Mouse (Mus musculus) central nervous system, embryonic 18 days (tissue): ENCODE data around the gene Foxa3. TPM values are rescaled to one million over a fixed set of nuclear protein-coding genes. Genes with fewer than 3 reads are reported as not detected.

Experiments
- polyA plus RNA-seq: library from polyadenylated mRNA; depleted of rRNA; stranded (reverse); fragments of >200 nt; gene quantifications from 2 replicates; pipeline ENCODE4 v1.2.3, GENCODE M21; 2012; rRNA removed

Gene Foxa3
- polyA plus RNA-seq: not detected in 2 replicates

GRCm38 (mm10) chr7:19023357-19023814, at the start of gene Foxa3:
Gene Foxa3 (minus strand): TSS chr7:19023538.

GRCm38 (mm10) chr7:19054047-19054776, 30.9 kb upstream of the Foxa3 start, which contains the start of gene Rsph6a:
Gene Rsph6a (plus strand): TSS chr7:19054690.

GRCm38 (mm10) chr7:19024096-19024506, 763 bp upstream of the Foxa3 start, which contains the start of gene Sympk:
Gene Sympk (plus strand): TSS chr7:19024377.

GRCm38 (mm10) chr7:19003902-19004630, 19.3 kb downstream of the Foxa3 start, which contains the start of gene Irf2bp1:
Gene Irf2bp1 (plus strand): TSS chr7:19004044.

GRCm38 (mm10) chr7:18990601-18991295, 32.6 kb downstream of the Foxa3 start, which contains the start of gene Mypop:
Gene Mypop (plus strand): TSS chr7:18991245.

GRCm38 (mm10) chr7:18987100-18987499, 36.2 kb downstream of the Foxa3 start, which contains the start of gene Nanos2:
Gene Nanos2 (plus strand): TSS chr7:18987400.

Other genes with a start within 250 kb of the Foxa3 start
- gene Psg19, start 225.0 kb downstream of the Foxa3 start, polyA plus RNA-seq: 0.05 TPM in 1 of 2 replicates, not detected in the other
- gene Psg17, start 201.9 kb downstream of the Foxa3 start, polyA plus RNA-seq: 0.19 and 0.23 TPM in 2 replicates
- 1.3 and 1.4 TPM in 2 replicates for gene Mill2, start 183.6 kb downstream of the Foxa3 start, polyA plus RNA-seq
- gene Pglyrp1, start 152.2 kb downstream of the Foxa3 start, polyA plus RNA-seq: 26.6 and 31.5 TPM in 2 replicates
- gene Ccdc61, start 113.1 kb downstream of the Foxa3 start, polyA plus RNA-seq: 27.0 and 28.3 TPM in 2 replicates
- 20.2 and 29.7 TPM in 2 replicates for gene Nova2, start 97.7 kb downstream of the Foxa3 start, polyA plus RNA-seq
- gene Nanos2, start 36.1 kb downstream of the Foxa3 start, polyA plus RNA-seq: 2.3 TPM in 2 replicates
- gene Mypop, start 32.3 kb downstream of the Foxa3 start, polyA plus RNA-seq: 14.5 and 16.5 TPM in 2 replicates
- gene Irf2bp1, start 19.5 kb downstream of the Foxa3 start, polyA plus RNA-seq: 38.3 and 39.8 TPM in 2 replicates
- 66.8 and 73.9 TPM in 2 replicates for gene Sympk, start 839 bp upstream of the Foxa3 start, polyA plus RNA-seq
- 0.23 and 0.32 TPM in 2 replicates for gene Rsph6a, start 31.2 kb upstream of the Foxa3 start, polyA plus RNA-seq
- 168 and 184 TPM in 2 replicates for gene Dmwd, start 52.7 kb upstream of the Foxa3 start, polyA plus RNA-seq
- 48.3 and 55.8 TPM in 2 replicates for gene Dmpk, start 60.3 kb upstream of the Foxa3 start, polyA plus RNA-seq
- 6.8 and 9.3 TPM in 2 replicates for gene Six5, start 71.1 kb upstream of the Foxa3 start, polyA plus RNA-seq
- 14.5 and 14.6 TPM in 2 replicates for gene Gm4969, start 94.8 kb upstream of the Foxa3 start, polyA plus RNA-seq
- 11.2 and 12.5 TPM in 2 replicates for gene Fbxo46, start 96.3 kb upstream of the Foxa3 start, polyA plus RNA-seq
- gene Qpctl, start 125.8 kb upstream of the Foxa3 start, polyA plus RNA-seq: 16.8 and 18.3 TPM in 2 replicates
- gene Snrpd2, start 126.2 kb upstream of the Foxa3 start, polyA plus RNA-seq: 151 and 178 TPM in 2 replicates
- 41.3 and 55.6 TPM in 2 replicates for gene Gipr, start 142.6 kb upstream of the Foxa3 start, polyA plus RNA-seq
- 65.5 and 68.9 TPM in 2 replicates for gene Eml2, start 152.9 kb upstream of the Foxa3 start, polyA plus RNA-seq
- gene Gpr4, start 189.0 kb upstream of the Foxa3 start, polyA plus RNA-seq: 6.0 and 6.8 TPM in 2 replicates
- 25.6 and 26.6 TPM in 2 replicates for gene Opa3, start 204.8 kb upstream of the Foxa3 start, polyA plus RNA-seq
- gene Vasp, start 248.3 kb upstream of the Foxa3 start, polyA plus RNA-seq: 65.0 and 68.3 TPM in 2 replicates